Mouse (Mus musculus) heart, adult 2 months (tissue): Measurements from ENCODE around the gene Spta1. TPM values are rescaled to one million over a fixed set of nuclear protein-coding genes. Genes with fewer than 3 reads are reported as not detected.

Source experiments
- DNase-seq, 2 experiments: peaks; one replicate each; pipeline ENCODE4 v3.0.0; 2021
- H3K27ac ChIP-seq: fragments of 200-600 bp; 2 replicates; pipeline ENCODE4 v1.8.1; 2022
- H3K27me3 ChIP-seq: fragments of 200-500 bp; 2 replicates; pipeline ENCODE4 v1.6.1; 2012; ENCODE audit warnings: mild to moderate bottlenecking, low read length, inconsistent platforms, mixed read lengths; ENCODE audit not compliant: control insufficient read depth, insufficient read depth
- H3K36me3 ChIP-seq: fragments of 200-500 bp; 2 replicates; pipeline ENCODE4 v1.6.1; 2012; ENCODE audit warnings: low read length, inconsistent platforms; ENCODE audit not compliant: control insufficient read depth, insufficient read depth
- H3K4me1 ChIP-seq: fragments of 200-500 bp; 2 replicates; pipeline ENCODE4 v1.6.1; 2011; ENCODE audit warnings: low read length; ENCODE audit not compliant: control insufficient read depth, insufficient read depth
- H3K4me3 ChIP-seq: fragments of 200-600 bp; 2 replicates; pipeline ENCODE4 v1.8.1; 2022
- H3K79me2 ChIP-seq: fragments of 200-500 bp; replicated peaks from 2 replicates; pipeline ENCODE4 v1.6.1; 2012; ENCODE audit warnings: mild to moderate bottlenecking, inconsistent platforms, low read length, moderate library complexity, mixed read lengths; ENCODE audit not compliant: control insufficient read depth, insufficient read depth
- H3K9ac ChIP-seq: fragments of 200-500 bp; 2 replicates; pipeline ENCODE4 v1.6.1; 2012; ENCODE audit warnings: low read depth, mild to moderate bottlenecking, control low read depth, inconsistent platforms, low read length, mixed read lengths
- CTCF ChIP-seq: fragments of 200-600 bp; IDR thresholded peaks from 2 replicates; pipeline ENCODE4 v1.8.1; 2022; ENCODE audit warnings: antibody characterized with exemption, mild to moderate bottlenecking, moderate library complexity
- EP300 ChIP-seq: fragments of 200-500 bp; IDR thresholded peaks from 2 replicates; pipeline ENCODE4 v1.6.1; 2011; ENCODE audit warnings: low read depth, low read length, control low read depth; ENCODE audit not compliant: insufficient read depth
- POLR2A ChIP-seq: fragments of 200-500 bp; IDR thresholded peaks from 2 replicates; pipeline ENCODE4 v1.6.1; 2011; ENCODE audit warnings: mild to moderate bottlenecking, low read depth, low read length, control low read depth; ENCODE audit not compliant: insufficient read depth
- WGBS: fragments of 180-500 bp; shearing (Covaris S2); methylation state at CpG from one replicate; pipeline ENCODE4 v1.1.7; 2018; 5-methylcytosine and 5-hydroxymethylcytosine counted together
- intact Hi-C: fragments of 180-260 bp; cut with DNase I; formaldehyde crosslinking; loops from one replicate; pipeline ENCODE4 v1.15.1; 2025
- polyA plus RNA-seq: library from polyadenylated mRNA; depleted of rRNA; stranded (reverse); fragments of >200 nt; gene quantifications from 2 replicates; pipeline ENCODE4 v1.2.3, GENCODE M21; 2012
- total RNA-seq, 2 experiments: library from RNA; stranded (reverse); gene quantifications; 2 replicates each; pipeline ENCODE4 v1.2.3; 2021

The Spta1 gene
- total and polyA plus RNA-seq, 3 experiments = 2.2 to 12.1 (median 7.6) TPM

GRCm38 (mm10) chr1:174155333-174155732 is 17.2 kb upstream of the Spta1 start, which contains the start of gene Olfr420:
TSS of gene Olfr420 (plus strand) at chr1:174155633.
- Histone ChIP-seq H3K27ac (no peak within 1 kb of the TSS), H3K4me1 (no peaks in the 10 kb centered on the region), H3K27me3 (no peaks in the 10 kb centered on the region), H3K36me3 (no peaks in the 10 kb centered on the region), H3K9ac (no peak within 1 kb of the TSS), H3K79me2 (no peaks in the 10 kb centered on the region), H3K4me3 (no peak within 1 kb of the TSS)
- no peak for DNase-seq
- intact Hi-C loops = no loop called here
- no peak for TF ChIP-seq EP300
- no peak for TF ChIP-seq CTCF
- no peak for TF ChIP-seq POLR2A
- WGBS = 73% methylated on average over 1 of the region's 1 CpGs

DNA sequence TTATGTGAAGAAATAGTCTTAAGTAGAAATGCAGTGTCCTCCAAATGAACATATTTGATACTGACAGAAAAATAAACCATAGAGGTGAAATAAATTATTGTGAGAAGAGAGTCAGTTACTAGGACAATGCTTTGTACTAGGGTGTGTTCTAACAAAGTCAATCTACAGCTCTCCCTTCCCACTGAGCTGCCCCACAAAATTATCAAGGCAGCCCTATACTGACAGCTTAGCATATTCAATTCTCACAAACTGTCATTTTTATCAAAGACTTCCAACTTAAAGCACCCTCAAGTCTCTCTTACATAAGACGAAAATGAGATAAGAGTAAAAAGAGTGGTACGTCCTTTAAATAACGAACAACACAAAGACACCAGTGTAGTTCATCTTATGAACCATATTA is 15.0 kb upstream of the Spta1 start:
- Histone ChIP-seq H3K27ac (no peak overlapping the region), H3K27me3 (no peaks in the 10 kb centered on the region), H3K79me2 (no peaks in the 10 kb centered on the region), H3K36me3 (no peaks in the 10 kb centered on the region), H3K4me1 (no peaks in the 10 kb centered on the region), H3K4me3 (no peak overlapping the region), H3K9ac (no peak overlapping the region)
- no peak for DNase-seq
- intact Hi-C loops = no loop called here
- WGBS = 70% methylated on average over 3 of the region's 3 CpGs
- TF ChIP-seq CTCF (no peak), POLR2A (no peak), EP300 (no peak)

DNA sequence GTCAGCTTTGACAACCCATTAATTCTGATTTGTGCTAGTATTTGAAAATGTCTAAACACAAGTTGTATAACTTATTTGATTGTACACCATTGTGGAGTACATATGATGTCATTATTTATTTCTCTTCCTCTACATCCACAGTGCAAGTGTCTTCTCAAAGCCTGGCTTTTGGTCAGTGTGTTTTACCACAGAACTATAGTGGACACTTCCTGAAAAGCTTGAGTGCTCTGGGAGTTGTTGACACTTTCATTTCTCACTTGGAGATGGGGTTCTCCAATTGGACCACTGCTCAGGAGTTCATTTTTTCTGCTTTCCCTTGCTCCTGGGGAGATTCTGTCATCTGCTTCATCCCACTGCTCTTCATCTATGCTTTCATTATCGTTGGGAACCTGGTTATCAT is 14.1 kb upstream of the Spta1 start:
- TF ChIP-seq EP300 (no peak), CTCF (no peak), POLR2A (no peak)
- H3K4me3 ChIP-seq = no peak overlapping the region
- H3K4me1 ChIP-seq = no peaks in the 10 kb centered on the region
- H3K79me2 ChIP-seq = no peaks in the 10 kb centered on the region
- H3K9ac ChIP-seq = no peak overlapping the region
- H3K27ac ChIP-seq = no peak overlapping the region
- no peaks in the 10 kb centered on the region for H3K36me3 ChIP-seq
- intact Hi-C loops = no loop called here
- WGBS = 54% methylated on average over 1 of the region's 1 CpGs
- no peaks in the 10 kb centered on the region for H3K27me3 ChIP-seq
- DNase-seq = no peak

DNA sequence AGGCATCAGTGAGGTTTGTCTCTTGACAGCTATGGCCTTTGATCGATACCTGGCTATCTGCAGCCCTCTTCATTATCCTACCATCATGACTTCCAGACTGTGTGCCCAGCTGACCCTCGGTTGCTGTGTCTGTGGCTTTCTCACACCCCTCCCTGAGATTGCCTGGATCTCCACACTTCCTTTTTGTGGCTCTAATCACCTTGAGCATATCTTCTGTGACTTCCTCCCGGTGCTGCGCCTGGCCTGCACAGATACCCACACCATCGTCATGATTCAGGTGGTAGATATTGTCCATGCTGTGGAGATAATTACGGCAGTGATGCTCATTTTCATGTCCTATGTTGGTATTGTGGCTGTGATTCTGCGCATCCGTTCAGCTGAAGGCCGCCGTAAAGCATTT is 13.5 kb upstream of the Spta1 start:
- no peak for TF ChIP-seq EP300
- no peak for TF ChIP-seq CTCF
- TF ChIP-seq POLR2A = no peak
- intact Hi-C loops = no loop called here
- no peaks in the 10 kb centered on the region for H3K27me3 ChIP-seq
- no peaks in the 10 kb centered on the region for H3K79me2 ChIP-seq
- H3K4me1 ChIP-seq = no peaks in the 10 kb centered on the region
- no peaks in the 10 kb centered on the region for H3K36me3 ChIP-seq
- H3K4me3 ChIP-seq = no peak overlapping the region
- WGBS = 68% methylated on average over 10 of the region's 10 CpGs
- DNase-seq = no peak
- no peak overlapping the region for H3K27ac ChIP-seq
- no peak overlapping the region for H3K9ac ChIP-seq

GRCm38 (mm10) chr1:174169024-174169423 is 3.6 kb upstream of the Spta1 start:
- DNase-seq = no peak
- intact Hi-C loops = no loop called here
- Histone ChIP-seq H3K27me3 (no peaks in the 10 kb centered on the region), H3K4me1 (no peaks in the 10 kb centered on the region), H3K79me2 (no peaks in the 10 kb centered on the region), H3K27ac (no peak overlapping the region), H3K9ac (no peak overlapping the region), H3K4me3 (no peak overlapping the region), H3K36me3 (no peaks in the 10 kb centered on the region)
- TF ChIP-seq POLR2A (no peak), CTCF (no peak), EP300 (no peak)

DNA sequence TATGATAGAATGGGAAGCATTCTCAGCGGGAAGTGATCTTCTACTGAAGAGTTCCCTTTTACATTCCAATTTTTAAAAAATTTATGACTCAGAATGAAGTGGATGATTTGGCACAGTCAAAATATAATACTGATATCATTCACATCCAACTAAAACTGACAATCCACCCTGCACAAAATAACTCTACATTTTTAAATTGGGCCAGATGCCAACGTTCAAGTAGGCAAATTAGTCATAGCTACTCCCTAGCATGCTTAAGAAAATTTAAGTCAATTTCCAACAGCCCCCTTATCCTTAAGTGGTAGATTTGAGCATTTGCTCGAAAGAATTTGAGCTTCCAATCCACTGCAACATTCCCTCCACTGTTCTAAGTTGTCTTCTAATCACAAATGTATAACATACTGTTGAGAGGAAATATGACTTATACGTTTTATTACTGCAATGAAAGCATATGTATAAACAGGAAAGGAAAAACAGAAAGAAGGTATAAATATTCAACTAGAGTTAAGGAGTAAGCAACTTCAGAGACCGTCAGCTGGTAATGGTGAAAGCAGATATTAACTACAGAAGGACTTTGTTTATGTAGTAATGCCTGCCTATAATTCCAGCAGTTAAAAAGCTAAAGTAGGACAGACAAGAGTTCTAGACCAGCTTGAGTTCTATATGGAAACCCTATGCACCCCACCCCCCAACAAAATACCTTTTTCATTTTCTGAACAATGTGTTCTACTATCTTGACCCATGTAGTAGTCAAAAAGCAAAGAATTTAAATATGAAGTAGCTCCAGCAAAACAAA is 1.7 kb upstream of the Spta1 start:
- no peaks in the 10 kb centered on the region; the same call in 1 of the 2 replicates for H3K36me3 ChIP-seq
- TF ChIP-seq EP300 (no peak), CTCF (no peak), POLR2A (no peak)
- H3K27me3 ChIP-seq = no peaks in the 10 kb centered on the region
- H3K79me2 ChIP-seq = no peaks in the 10 kb centered on the region
- H3K4me1 ChIP-seq = no peaks in the 10 kb centered on the region
- no peak for DNase-seq
- no peak overlapping the region for H3K27ac ChIP-seq
- WGBS = 68% methylated on average over 5 of the region's 5 CpGs
- no peak overlapping the region for H3K4me3 ChIP-seq
- intact Hi-C loops = no loop called here
- no peak overlapping the region for H3K9ac ChIP-seq
